Mouse (Mus musculus) limb, embryonic 13.5 days (tissue): ENCODE data around the gene Fut7. TPM values are rescaled to one million over a fixed set of nuclear protein-coding genes. Genes with fewer than 3 reads are reported as not detected.
A peak's percentile ranks its signal among the peaks of the same experiment; 100 is the strongest.

Source experiments
- ATAC-seq: fragments of 200-750 bp; cut with Nextera tagmentation; 2 replicates; pipeline ENCODE4 v1.8.0; 2017; ENCODE audit warnings: low read depth, moderate number of reproducible peaks, moderate TSS enrichment; ENCODE audit not compliant: low FRiP score
- H3K27ac ChIP-seq: fragments of 300-500 bp; sonication (generic); 2 replicates; pipeline ENCODE4 v1.5.1; 2015; ENCODE audit warnings: inconsistent platforms, mild to moderate bottlenecking, moderate library complexity
- H3K27me3 ChIP-seq: fragments of 300-500 bp; sonication (generic); 2 replicates; pipeline ENCODE4 v1.6.1; 2015; ENCODE audit warnings: mild to moderate bottlenecking, inconsistent platforms
- H3K36me3 ChIP-seq: fragments of 300-500 bp; sonication (generic); 2 replicates; pipeline ENCODE4 v1.6.1; 2015; ENCODE audit warnings: inconsistent platforms, mild to moderate bottlenecking, moderate library complexity
- H3K4me1 ChIP-seq: fragments of 300-500 bp; sonication (generic); 2 replicates; pipeline ENCODE4 v1.6.1; 2015; ENCODE audit warnings: inconsistent platforms
- H3K4me2 ChIP-seq: fragments of 300-500 bp; sonication (generic); replicated peaks from 2 replicates; pipeline ENCODE4 v1.6.1; 2015; ENCODE audit warnings: inconsistent platforms, mild to moderate bottlenecking, moderate library complexity
- H3K4me3 ChIP-seq: fragments of 300-500 bp; sonication (generic); 2 replicates; pipeline ENCODE4 v1.5.1; 2015; ENCODE audit warnings: moderate library complexity, mild to moderate bottlenecking, inconsistent platforms
- H3K9ac ChIP-seq: fragments of 300-500 bp; sonication (generic); 2 replicates; pipeline ENCODE4 v1.6.1; 2015; ENCODE audit warnings: mild to moderate bottlenecking, inconsistent platforms
- H3K9me3 ChIP-seq: fragments of 300-500 bp; sonication (generic); 2 replicates; pipeline ENCODE4 v1.6.1; 2016; ENCODE audit warnings: inconsistent platforms
- WGBS: fragments of 180-500 bp; shearing (Covaris S2); methylation state at CpG from one replicate; pipeline ENCODE4 v1.1.7; 2015; 5-methylcytosine and 5-hydroxymethylcytosine counted together
- polyA plus RNA-seq: library from polyadenylated mRNA; unstranded; fragments of >200 nt; fragmentation: Nextera tagmentation; extraction: Ambion mirVana; gene quantifications from 2 replicates; pipeline ENCODE4 v1.2.1, GENCODE M21; 2015

The Fut7 gene
- polyA plus RNA-seq, 1 experiment from 2014 or later, result 0.06 TPM

GRCm38 (mm10) chr2:25427256-25427655, 4.2 kb downstream of the Fut7 start:
- H3K9ac ChIP-seq, result no peak overlapping the region
- no peak overlapping the region for H3K4me3 ChIP-seq
- H3K27ac ChIP-seq, result no peak overlapping the region
- H3K4me1 ChIP-seq, result peaks cover 8% of the 10 kb centered on the region; the same call in 1 of the 2 replicates
- no peaks in the 10 kb centered on the region for H3K9me3 ChIP-seq
- no peaks in the 10 kb centered on the region for H3K36me3 ChIP-seq
- WGBS, result 92% methylated on average over 5 of the region's 5 CpGs
- ATAC-seq, result no peak
- peaks cover 72% of the 10 kb centered on the region for H3K27me3 ChIP-seq
- H3K4me2 ChIP-seq, result no peak overlapping the region

- Histone ChIP-seq H3K27ac (no peak within 1 kb of the TSS), H3K4me2 (peak within 1 kb of the TSS; percentile 90), H3K9ac (peak within 1 kb of the TSS; percentile 77), H3K4me3 (peak within 1 kb of the TSS; percentile 71), H3K4me1 (peaks cover 8% of the 10 kb centered on the region; the same call in 1 of the 2 replicates), H3K36me3 (no peaks in the 10 kb centered on the region), H3K9me3 (no peaks in the 10 kb centered on the region), H3K27me3 (peaks cover 58% of the 10 kb centered on the region)
- WGBS, result under 1% methylated on average over 76 of the region's 89 CpGs
- ATAC-seq, result peak; percentile 89
Observed at GRCm38 (mm10) chr2:25428442-25429236, 5.6 kb downstream of the Fut7 start, which contains the start of gene Abca2. Gene Abca2, plus strand, starts transcription at chr2:25428703.

- Histone ChIP-seq H3K36me3 (no peaks in the 10 kb centered on the region), H3K4me2 (peak overlapping the region; percentile 90), H3K4me3 (peak overlapping the region; percentile 71), H3K9ac (peak overlapping the region; percentile 77; the same call in 1 of the 2 replicates), H3K27ac (no peak overlapping the region), H3K27me3 (peaks cover 48% of the 10 kb centered on the region), H3K9me3 (no peaks in the 10 kb centered on the region), H3K4me1 (peaks cover 8% of the 10 kb centered on the region; the same call in 1 of the 2 replicates)
- WGBS, result 73% methylated on average over 5 of the region's 5 CpGs
- no peak for ATAC-seq
Observed at GRCm38 (mm10) chr2:25429435-25430180, 6.5 kb downstream of the Fut7 start.

- H3K36me3 ChIP-seq, result peaks cover 4% of the 10 kb centered on the region; the same call in 1 of the 2 replicates
- H3K9me3 ChIP-seq, result no peaks in the 10 kb centered on the region
- no peak overlapping the region for H3K4me2 ChIP-seq
- H3K9ac ChIP-seq, result no peak overlapping the region
- no peak overlapping the region for H3K27ac ChIP-seq
- ATAC-seq, result no peak
- H3K4me1 ChIP-seq, result peaks cover 8% of the 10 kb centered on the region; the same call in 1 of the 2 replicates
- no peak overlapping the region for H3K4me3 ChIP-seq
- 76% methylated on average over 17 of the region's 17 CpGs for WGBS
- H3K27me3 ChIP-seq, result peaks cover 38% of the 10 kb centered on the region
Observed at GRCm38 (mm10) chr2:25430395-25431233, 7.5 kb downstream of the Fut7 start.

- Histone ChIP-seq H3K36me3 (peaks cover 6% of the 10 kb centered on the region; the same call in 1 of the 2 replicates), H3K9ac (no peak overlapping the region), H3K4me1 (peaks cover 8% of the 10 kb centered on the region; the same call in 1 of the 2 replicates), H3K9me3 (no peaks in the 10 kb centered on the region), H3K4me3 (no peak overlapping the region), H3K27me3 (peaks cover 31% of the 10 kb centered on the region), H3K4me2 (no peak overlapping the region), H3K27ac (no peak overlapping the region)
- WGBS, result 62% methylated on average over 6 of the region's 6 CpGs
- ATAC-seq, result no peak
Observed at GRCm38 (mm10) chr2:25431308-25431855, 8.3 kb downstream of the Fut7 start.

GRCm38 (mm10) chr2:25432326-25433098, 9.4 kb downstream of the Fut7 start:
- Histone ChIP-seq H3K9ac (no peak overlapping the region), H3K4me3 (no peak overlapping the region), H3K4me2 (no peak overlapping the region), H3K9me3 (no peaks in the 10 kb centered on the region), H3K27me3 (peaks cover 27% of the 10 kb centered on the region), H3K36me3 (peaks cover 8% of the 10 kb centered on the region), H3K27ac (no peak overlapping the region), H3K4me1 (peaks cover 8% of the 10 kb centered on the region; the same call in 1 of the 2 replicates)
- 63% methylated on average over 11 of the region's 11 CpGs for WGBS
- no peak for ATAC-seq

GRCm38 (mm10) chr2:25433101-25433500, 10.0 kb downstream of the Fut7 start:
- Histone ChIP-seq H3K4me1 (peaks cover 8% of the 10 kb centered on the region; the same call in 1 of the 2 replicates), H3K4me2 (no peak overlapping the region), H3K9me3 (no peaks in the 10 kb centered on the region), H3K27ac (no peak overlapping the region), H3K27me3 (peaks cover 27% of the 10 kb centered on the region), H3K9ac (no peak overlapping the region), H3K36me3 (peaks cover 13% of the 10 kb centered on the region), H3K4me3 (no peak overlapping the region)
- no peak for ATAC-seq
- 76% methylated on average over 17 of the region's 17 CpGs for WGBS

GRCm38 (mm10) chr2:25434292-25434691, 11.2 kb downstream of the Fut7 start:
- Histone ChIP-seq H3K36me3 (peaks cover 22% of the 10 kb centered on the region), H3K27ac (no peak overlapping the region), H3K9me3 (no peaks in the 10 kb centered on the region), H3K4me1 (peaks cover 3% of the 10 kb centered on the region; the same call in 1 of the 2 replicates), H3K9ac (0 out of 2 replicates have a peak overlapping the region, but pooled peaks have one; percentile 1), H3K27me3 (peaks cover 23% of the 10 kb centered on the region), H3K4me3 (no peak overlapping the region), H3K4me2 (no peak overlapping the region)
- no peak for ATAC-seq
- 83% methylated on average over 8 of the region's 8 CpGs for WGBS

- H3K9ac ChIP-seq, result no peak overlapping the region
- no peak overlapping the region for H3K4me2 ChIP-seq
- peaks cover 35% of the 10 kb centered on the region for H3K36me3 ChIP-seq
- no peak overlapping the region for H3K27ac ChIP-seq
- 93% methylated on average over 10 of the region's 10 CpGs for WGBS
- H3K27me3 ChIP-seq, result peaks cover 4% of the 10 kb centered on the region; the same call in 1 of the 2 replicates
- no peaks in the 10 kb centered on the region for H3K9me3 ChIP-seq
- H3K4me1 ChIP-seq, result no peaks in the 10 kb centered on the region
- H3K4me3 ChIP-seq, result no peak overlapping the region
- no peak for ATAC-seq
Observed at GRCm38 (mm10) chr2:25436286-25436820, 13.3 kb downstream of the Fut7 start.

GRCm38 (mm10) chr2:25441067-25441466, 18.0 kb downstream of the Fut7 start:
- Histone ChIP-seq H3K36me3 (peaks cover 53% of the 10 kb centered on the region), H3K27ac (no peak overlapping the region), H3K4me3 (no peak overlapping the region), H3K4me1 (no peaks in the 10 kb centered on the region), H3K9ac (no peak overlapping the region), H3K9me3 (no peaks in the 10 kb centered on the region), H3K27me3 (no peaks in the 10 kb centered on the region), H3K4me2 (no peak overlapping the region)
- WGBS, result 87% methylated on average over 20 of the region's 20 CpGs
- ATAC-seq, result no peak
